Mouse (Mus musculus): Measurements from ENCODE around the gene Pigw.

DNA sequence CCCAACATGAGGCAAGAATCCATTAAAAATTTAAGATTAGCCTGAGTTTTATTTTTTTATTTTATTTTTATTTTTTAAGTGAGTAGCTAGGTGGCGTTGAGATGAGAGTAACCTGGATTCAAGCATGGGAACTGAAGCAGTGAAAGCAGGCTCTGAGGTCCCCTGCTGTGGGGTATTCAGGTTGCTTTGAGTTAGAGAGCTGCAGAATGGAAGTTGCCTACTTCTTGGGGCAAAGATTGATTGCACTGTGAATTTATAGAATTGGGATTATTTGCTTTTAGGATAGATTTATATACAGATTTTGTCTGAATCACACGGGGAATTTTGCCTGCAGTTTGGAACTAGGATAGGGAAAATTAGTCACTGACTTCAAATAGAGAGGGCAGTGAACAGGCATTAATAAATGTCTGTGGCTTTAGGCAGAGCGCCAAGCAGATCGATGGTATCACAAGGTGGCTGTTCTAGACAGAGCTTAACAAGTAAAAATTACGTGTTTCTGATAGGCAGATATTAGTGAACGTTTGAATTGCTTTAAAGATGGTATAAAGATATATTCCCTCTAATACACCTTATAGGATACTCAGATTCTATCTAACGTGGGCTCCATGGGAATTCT lies 32.5 kb downstream of the Pigw start:
- TF ChIP-seq CTCF (IDR thresholded peaks at IDR 0.05 in 2 of 3, conservative IDR thresholded peaks at IDR 0.05 in 1 of 3; ENCODE audit: control insufficient read depth in 1 of 3, insufficient read depth in 1 of 3, low read depth in 2 of 3, low read length in 3 of 3, poor library complexity in 1 of 3, severe bottlenecking in 1 of 3) (no peak), ZNF384 (IDR thresholded peaks at IDR 0.05; ENCODE audit: low read depth, low read length) (no peak), POLR2A (IDR thresholded peaks at IDR 0.05; ENCODE audit: control insufficient read depth in 1 of 2, insufficient read depth in 1 of 2, low read depth in 1 of 2, low read length in 2 of 2, poor library complexity in 1 of 2) (no peak)
